Mouse (Mus musculus) limb, embryonic 10.5 days (tissue): ENCODE measurements around the gene Dvl1. TPM values are rescaled to one million over a fixed set of nuclear protein-coding genes. Genes with fewer than 3 reads are reported as not detected.

ENCODE experiments used
- DNase-seq: peaks from one replicate; pipeline ENCODE4 v3.0.0-alpha.2; 2017; ENCODE audit warnings: low spot score
- H3K27ac ChIP-seq: fragments of 300-500 bp; sonication (generic); 2 replicates; pipeline ENCODE4 v1.5.1; 2016; ENCODE audit warnings: mild to moderate bottlenecking
- H3K27me3 ChIP-seq: fragments of 300-500 bp; sonication (generic); 2 replicates; pipeline ENCODE4 v1.6.1; 2016; ENCODE audit warnings: low read depth, mild to moderate bottlenecking; ENCODE audit not compliant: poor library complexity, severe bottlenecking
- H3K36me3 ChIP-seq: fragments of 300-500 bp; sonication (generic); 2 replicates; pipeline ENCODE4 v1.6.1; 2016; ENCODE audit warnings: mild to moderate bottlenecking, moderate library complexity
- H3K4me1 ChIP-seq: fragments of 300-500 bp; sonication (generic); 2 replicates; pipeline ENCODE4 v1.6.1; 2016
- H3K4me3 ChIP-seq: fragments of 300-500 bp; sonication (generic); 2 replicates; pipeline ENCODE4 v1.5.1; 2016; ENCODE audit warnings: mild to moderate bottlenecking, moderate library complexity
- H3K9me3 ChIP-seq: fragments of 300-500 bp; sonication (generic); replicated peaks from 2 replicates; pipeline ENCODE4 v1.6.1; 2016; ENCODE audit warnings: mild to moderate bottlenecking
- WGBS: fragments of 180-500 bp; shearing (Covaris S2); methylation state at CpG from one replicate; pipeline ENCODE4 v1.1.7; 2016; 5-methylcytosine and 5-hydroxymethylcytosine counted together
- polyA plus RNA-seq: library from polyadenylated mRNA; unstranded; fragments of >200 nt; fragmentation: Nextera tagmentation; extraction: Ambion mirVana; gene quantifications from 2 replicates; pipeline ENCODE4 v1.2.1, GENCODE M21; 2016

The Dvl1 gene
- polyA plus RNA-seq, 1 experiment from 2014 or later, result 3.8 TPM

- 94% methylated on average over 5 of the region's 5 CpGs for WGBS
- Histone ChIP-seq H3K4me1 (peaks cover 49% of the 10 kb centered on the region), H3K9me3 (no peaks in the 10 kb centered on the region), H3K4me3 (no peak overlapping the region), H3K27me3 (peaks cover 17% of the 10 kb centered on the region), H3K36me3 (peaks cover 30% of the 10 kb centered on the region), H3K27ac (no peak overlapping the region)
- no peak for DNase-seq
Measured at GRCm38 (mm10) chr4:155843231-155843630, 4.0 kb upstream of the Dvl1 start.

- Histone ChIP-seq H3K27me3 (0 out of 2 replicates have a peak, but pooled peaks cover under 1% of the 10 kb centered on the region), H3K36me3 (peaks cover 15% of the 10 kb centered on the region), H3K9me3 (no peaks in the 10 kb centered on the region), H3K27ac (peak overlapping the region; percentile 89), H3K4me3 (peak overlapping the region; percentile 82), H3K4me1 (peaks cover 24% of the 10 kb centered on the region)
- peak; percentile 67 for DNase-seq
- 2% methylated on average over 69 of the region's 69 CpGs for WGBS
Measured at GRCm38 (mm10) chr4:155847591-155848352, 570 bp downstream of the Dvl1 start.

GRCm38 (mm10) chr4:155848434-155849095, 1.4 kb downstream of the Dvl1 start:
- Histone ChIP-seq H3K36me3 (peaks cover 14% of the 10 kb centered on the region), H3K4me1 (peaks cover 24% of the 10 kb centered on the region), H3K9me3 (no peaks in the 10 kb centered on the region), H3K27ac (no peak overlapping the region), H3K4me3 (peak overlapping the region; percentile 82), H3K27me3 (no peaks in the 10 kb centered on the region)
- no peak for DNase-seq
- 60% methylated on average over 7 of the region's 7 CpGs for WGBS

- no peak overlapping the region for H3K4me3 ChIP-seq
- 85% methylated on average over 2 of the region's 2 CpGs for WGBS
Measured at GRCm38 (mm10) chr4:155849391-155849790, 2.2 kb downstream of the Dvl1 start.

GRCm38 (mm10) chr4:155849792-155850451, 2.7 kb downstream of the Dvl1 start:
- Histone ChIP-seq H3K4me1 (peaks cover 24% of the 10 kb centered on the region), H3K36me3 (peaks cover 21% of the 10 kb centered on the region), H3K27me3 (no peaks in the 10 kb centered on the region), H3K9me3 (no peaks in the 10 kb centered on the region), H3K4me3 (no peak overlapping the region), H3K27ac (no peak overlapping the region)
- no peak for DNase-seq
- WGBS, result 94% methylated on average over 3 of the region's 3 CpGs

More at GRCm38 (mm10) chr4:155849391-155849790, 2.2 kb downstream of the Dvl1 start:
- H3K9me3 ChIP-seq, result no peaks in the 10 kb centered on the region
- peaks cover 24% of the 10 kb centered on the region for H3K4me1 ChIP-seq
- DNase-seq, result no peak
- H3K27ac ChIP-seq, result no peak overlapping the region
- H3K36me3 ChIP-seq, result peaks cover 15% of the 10 kb centered on the region
- H3K27me3 ChIP-seq, result no peaks in the 10 kb centered on the region

- H3K27ac ChIP-seq, result no peak overlapping the region
- no peaks in the 10 kb centered on the region for H3K9me3 ChIP-seq
- no peak overlapping the region for H3K4me3 ChIP-seq
- WGBS, result 90% methylated on average over 3 of the region's 3 CpGs
- H3K36me3 ChIP-seq, result peaks cover 35% of the 10 kb centered on the region
- peaks cover 23% of the 10 kb centered on the region for H3K4me1 ChIP-seq
- no peak for DNase-seq
- H3K27me3 ChIP-seq, result no peaks in the 10 kb centered on the region
Measured at GRCm38 (mm10) chr4:155851368-155851767, 4.2 kb downstream of the Dvl1 start.

- Histone ChIP-seq H3K36me3 (peaks cover 41% of the 10 kb centered on the region), H3K9me3 (no peaks in the 10 kb centered on the region), H3K27me3 (no peaks in the 10 kb centered on the region), H3K4me3 (no peak overlapping the region), H3K4me1 (peaks cover 17% of the 10 kb centered on the region), H3K27ac (no peak overlapping the region)
- DNase-seq, result no peak
- WGBS, result 85% methylated on average over 2 of the region's 2 CpGs
Measured at GRCm38 (mm10) chr4:155851951-155852411, 4.8 kb downstream of the Dvl1 start.

GRCm38 (mm10) chr4:155853421-155853820, 6.2 kb downstream of the Dvl1 start:
- peaks cover 55% of the 10 kb centered on the region for H3K36me3 ChIP-seq
- H3K27me3 ChIP-seq, result no peaks in the 10 kb centered on the region

GRCm38 (mm10) chr4:155854991-155855390, 7.8 kb downstream of the Dvl1 start:
- no peak for DNase-seq

More at GRCm38 (mm10) chr4:155853421-155853820, 6.2 kb downstream of the Dvl1 start:
- Histone ChIP-seq H3K9me3 (no peaks in the 10 kb centered on the region), H3K27ac (no peak overlapping the region), H3K4me3 (no peak overlapping the region), H3K4me1 (peaks cover 6% of the 10 kb centered on the region)
- 89% methylated on average over 9 of the region's 9 CpGs for WGBS
- no peak for DNase-seq

GRCm38 (mm10) chr4:155856071-155856470, 8.9 kb downstream of the Dvl1 start:
- no peak overlapping the region for H3K27ac ChIP-seq
- H3K4me3 ChIP-seq, result no peak overlapping the region
- no peaks in the 10 kb centered on the region for H3K4me1 ChIP-seq
- peaks cover 75% of the 10 kb centered on the region for H3K36me3 ChIP-seq
- no peaks in the 10 kb centered on the region for H3K9me3 ChIP-seq
- 89% methylated on average over 12 of the region's 12 CpGs for WGBS
- no peak for DNase-seq
- no peaks in the 10 kb centered on the region for H3K27me3 ChIP-seq

More at GRCm38 (mm10) chr4:155854991-155855390, 7.8 kb downstream of the Dvl1 start:
- no peaks in the 10 kb centered on the region for H3K4me1 ChIP-seq
- H3K9me3 ChIP-seq, result no peaks in the 10 kb centered on the region
- no peak overlapping the region for H3K27ac ChIP-seq
- no peak overlapping the region for H3K4me3 ChIP-seq
- H3K36me3 ChIP-seq, result peaks cover 66% of the 10 kb centered on the region
- no peaks in the 10 kb centered on the region for H3K27me3 ChIP-seq
- 98% methylated on average over 12 of the region's 12 CpGs for WGBS

GRCm38 (mm10) chr4:155856881-155857280, 9.7 kb downstream of the Dvl1 start:
- H3K36me3 ChIP-seq, result peaks cover 79% of the 10 kb centered on the region
- DNase-seq, result no peak
- no peaks in the 10 kb centered on the region for H3K9me3 ChIP-seq
- H3K4me3 ChIP-seq, result no peak overlapping the region
- no peaks in the 10 kb centered on the region for H3K27me3 ChIP-seq
- H3K27ac ChIP-seq, result no peak overlapping the region
- no peaks in the 10 kb centered on the region for H3K4me1 ChIP-seq
- WGBS, result 87% methylated on average over 3 of the region's 3 CpGs

- WGBS, result 20% methylated on average over 13 of the region's 13 CpGs
- Histone ChIP-seq H3K36me3 (peaks cover 67% of the 10 kb centered on the region), H3K4me3 (0 out of 2 replicates have a peak overlapping the region, but pooled peaks have one; percentile 12), H3K27ac (no peak overlapping the region), H3K4me1 (no peaks in the 10 kb centered on the region), H3K9me3 (no peaks in the 10 kb centered on the region), H3K27me3 (no peaks in the 10 kb centered on the region)
- peak; percentile 96 for DNase-seq
Measured at GRCm38 (mm10) chr4:155859318-155859717, 12.1 kb downstream of the Dvl1 start.

- Histone ChIP-seq H3K4me1 (no peaks in the 10 kb centered on the region), H3K9me3 (no peaks in the 10 kb centered on the region), H3K4me3 (no peak overlapping the region), H3K27me3 (no peaks in the 10 kb centered on the region), H3K36me3 (peaks cover 60% of the 10 kb centered on the region), H3K27ac (no peak overlapping the region)
- WGBS, result 93% methylated on average over 7 of the region's 7 CpGs
- no peak for DNase-seq
Measured at GRCm38 (mm10) chr4:155861787-155862186, 14.6 kb downstream of the Dvl1 start.
